Mouse (Mus musculus) stomach, postnatal 0 days (tissue): ENCODE results near the gene Zfp853.
A peak's percentile ranks its signal among the peaks of the same experiment; 100 is the strongest.

ENCODE experiments used
- CTCF ChIP-seq: IDR thresholded peaks from 2 replicates; pipeline ENCODE4 v1.5.1; 2016; ENCODE audit warnings: antibody characterized with exemption, low read depth, mild to moderate bottlenecking, moderate library complexity
- EP300 ChIP-seq: optimal IDR thresholded peaks from 2 replicates; pipeline ENCODE3; 2016; ENCODE audit warnings: antibody characterized with exemption

GRCm38 (mm10) chr5:143336559-143336958, 43.1 kb upstream of the Zfp853 start:
- peak; percentile 59 for TF ChIP-seq CTCF
- no peak for TF ChIP-seq EP300
